Mouse (Mus musculus) heart, adult 18-20 months (tissue): ENCODE measurements around the gene Cryba4. TPM values are rescaled to one million over a fixed set of nuclear protein-coding genes. Genes with fewer than 3 reads are reported as not detected.

Experiments
- DNase-seq, 2 experiments: peaks; one replicate each; pipeline ENCODE4 v3.0.0; 2021 to 2022; ENCODE audit warnings: mixed read lengths in 1 of 2
- total RNA-seq, 2 experiments: library from RNA; stranded (reverse); gene quantifications; 2 replicates each; pipeline ENCODE4 v1.2.3; 2021

The Cryba4 gene
- total RNA-seq, 2 experiments from 2014 or later, result 5.7 to 6.6 TPM

GRCm38 (mm10) chr5:112286608-112286983 is 34.3 kb upstream of the Cryba4 start:
- DNase-seq, result no peak

- DNase-seq, result no peak
Observed at GRCm38 (mm10) chr5:112285548-112286085, 33.3 kb upstream of the Cryba4 start.

GRCm38 (mm10) chr5:112284203-112284582 is 31.9 kb upstream of the Cryba4 start:
- DNase-seq, result no peak

GRCm38 (mm10) chr5:112283543-112284202 is 31.4 kb upstream of the Cryba4 start:
- peak; percentile 63 to 84 for DNase-seq

- DNase-seq, result peak in 1 of 2 experiments; percentile 58
Observed at GRCm38 (mm10) chr5:112282780-112283482, 30.6 kb upstream of the Cryba4 start.

- DNase-seq, result no peak
Observed at GRCm38 (mm10) chr5:112282123-112282779, 29.9 kb upstream of the Cryba4 start.

- no peak for DNase-seq
Observed at GRCm38 (mm10) chr5:112281676-112282075, 29.4 kb upstream of the Cryba4 start.

GRCm38 (mm10) chr5:112280863-112281660 is 28.7 kb upstream of the Cryba4 start:
- peak in 1 of 2 experiments; percentile 18 for DNase-seq

- DNase-seq, result peak; percentile 47 to 78
Observed at GRCm38 (mm10) chr5:112280151-112280550, 27.8 kb upstream of the Cryba4 start.

- DNase-seq, result peak; percentile 57 to 77
Observed at GRCm38 (mm10) chr5:112279181-112280021, 27.1 kb upstream of the Cryba4 start.

- peak in 1 of 2 experiments; percentile 16 for DNase-seq
Observed at GRCm38 (mm10) chr5:112277906-112278470, 25.7 kb upstream of the Cryba4 start.

- peak in 1 of 2 experiments; percentile 65 for DNase-seq
Observed at GRCm38 (mm10) chr5:112276907-112277348, 24.6 kb upstream of the Cryba4 start.

- peak; percentile 100 for DNase-seq
Observed at GRCm38 (mm10) chr5:112276267-112276873, 24.1 kb upstream of the Cryba4 start, which contains the start of gene Tpst2. Tpst2 (plus strand) TSS chr5:112276691.

GRCm38 (mm10) chr5:112275021-112275804 is 22.9 kb upstream of the Cryba4 start:
- no peak for DNase-seq

GRCm38 (mm10) chr5:112273746-112274463 is 21.6 kb upstream of the Cryba4 start:
- DNase-seq, result no peak

- DNase-seq, result no peak
Observed at GRCm38 (mm10) chr5:112272934-112273333, 20.6 kb upstream of the Cryba4 start.

GRCm38 (mm10) chr5:112270764-112271541 is 18.6 kb upstream of the Cryba4 start:
- DNase-seq, result no peak
